Mouse (Mus musculus): ENCODE results near the gene Tdrd5.

Gene Tdrd5

GRCm38 (mm10) chr1:156218573-156218972 lies 84.9 kb downstream of the Tdrd5 start:
- no peak for TF ChIP-seq GATA4 (IDR thresholded peaks at IDR 0.05; ENCODE audit: insufficient replicate concordance, low read length)

GRCm38 (mm10) chr1:156217941-156218340 lies 85.5 kb downstream of the Tdrd5 start:
- no peak for TF ChIP-seq GATA4 (IDR thresholded peaks at IDR 0.05; ENCODE audit: insufficient replicate concordance, low read length)

GRCm38 (mm10) chr1:156217393-156217792 lies 86.1 kb downstream of the Tdrd5 start:
- no peak for TF ChIP-seq GATA4 (IDR thresholded peaks at IDR 0.05; ENCODE audit: insufficient replicate concordance, low read length)

- no peak for TF ChIP-seq GATA4 (IDR thresholded peaks at IDR 0.05; ENCODE audit: insufficient replicate concordance, low read length)
Measured at GRCm38 (mm10) chr1:156216249-156216648, 87.2 kb downstream of the Tdrd5 start.

GRCm38 (mm10) chr1:156214651-156215050 lies 88.8 kb downstream of the Tdrd5 start:
- no peak for TF ChIP-seq GATA4 (IDR thresholded peaks at IDR 0.05; ENCODE audit: insufficient replicate concordance, low read length)

- no peak for TF ChIP-seq GATA4 (IDR thresholded peaks at IDR 0.05; ENCODE audit: insufficient replicate concordance, low read length)
Measured at GRCm38 (mm10) chr1:156212923-156213322, 90.5 kb downstream of the Tdrd5 start.

GRCm38 (mm10) chr1:156211809-156212317 lies 91.6 kb downstream of the Tdrd5 start:
- TF ChIP-seq GATA4 (IDR thresholded peaks at IDR 0.05; ENCODE audit: insufficient replicate concordance, low read length): no peak
